Mouse (Mus musculus) limb, embryonic 11.5 days (tissue): ENCODE results near the gene Timm22. TPM values are rescaled to one million over a fixed set of nuclear protein-coding genes. Genes with fewer than 3 reads are reported as not detected.

ENCODE experiments used
- ATAC-seq: fragments of 200-750 bp; cut with Nextera tagmentation; 2 replicates; pipeline ENCODE4 v1.8.0; 2017; ENCODE audit warnings: low read depth; ENCODE audit not compliant: insufficient number of reproducible peaks, low FRiP score, low TSS enrichment
- DNase-seq: peaks from one replicate; pipeline ENCODE4 v3.0.0-alpha.2; 2015; ENCODE audit warnings: low spot score
- H3K27ac ChIP-seq: fragments of 300-500 bp; sonication (generic); replicated peaks from 2 replicates; pipeline ENCODE4 v1.5.1; 2014; ENCODE audit warnings: low read depth, mild to moderate bottlenecking, low read length
- H3K27me3 ChIP-seq: fragments of 300-500 bp; sonication (generic); 2 replicates; pipeline ENCODE4 v1.6.1; 2014; ENCODE audit warnings: mild to moderate bottlenecking, low read length, mixed read lengths; ENCODE audit not compliant: control insufficient read depth, insufficient read depth
- H3K36me3 ChIP-seq: fragments of 300-500 bp; sonication (generic); 2 replicates; pipeline ENCODE4 v1.6.1; 2014; ENCODE audit warnings: mild to moderate bottlenecking, low read length, moderate library complexity, mixed read lengths; ENCODE audit not compliant: control insufficient read depth, insufficient read depth
- H3K4me1 ChIP-seq: fragments of 300-500 bp; sonication (generic); 2 replicates; pipeline ENCODE4 v1.6.1; 2014; ENCODE audit warnings: low read length, mixed read lengths; ENCODE audit not compliant: control insufficient read depth, insufficient read depth
- H3K4me2 ChIP-seq: fragments of 300-500 bp; sonication (generic); 2 replicates; pipeline ENCODE4 v1.6.1; 2014; ENCODE audit warnings: low read depth, mild to moderate bottlenecking, moderate library complexity; ENCODE audit not compliant: severe bottlenecking
- H3K4me3 ChIP-seq: fragments of 300-500 bp; sonication (generic); 2 replicates; pipeline ENCODE4 v1.5.1; 2014; ENCODE audit warnings: low read depth, low read length
- H3K9ac ChIP-seq: fragments of 300-500 bp; sonication (generic); 2 replicates; pipeline ENCODE4 v1.6.1; 2014; ENCODE audit warnings: mild to moderate bottlenecking, low read length
- H3K9me3 ChIP-seq: fragments of 300-500 bp; sonication (generic); 2 replicates; pipeline ENCODE4 v1.6.1; 2016; ENCODE audit warnings: low read length; ENCODE audit not compliant: control insufficient read depth
- WGBS: fragments of 180-500 bp; shearing (Covaris S2); extraction: QIAGEN DNeasy Blood & Tissue Kit; methylation state at CpG from one replicate; pipeline ENCODE4 v1.1.7; 2014; 5-methylcytosine and 5-hydroxymethylcytosine counted together
- polyA plus RNA-seq: library from polyadenylated mRNA; unstranded; fragments of >200 nt; fragmentation: Nextera tagmentation; extraction: Ambion mirVana; gene quantifications from 2 replicates; pipeline ENCODE4 v1.2.1, GENCODE M21; 2014

The Timm22 gene
- polyA plus RNA-seq, 1 experiment from 2014 or later = 152 TPM

DNA sequence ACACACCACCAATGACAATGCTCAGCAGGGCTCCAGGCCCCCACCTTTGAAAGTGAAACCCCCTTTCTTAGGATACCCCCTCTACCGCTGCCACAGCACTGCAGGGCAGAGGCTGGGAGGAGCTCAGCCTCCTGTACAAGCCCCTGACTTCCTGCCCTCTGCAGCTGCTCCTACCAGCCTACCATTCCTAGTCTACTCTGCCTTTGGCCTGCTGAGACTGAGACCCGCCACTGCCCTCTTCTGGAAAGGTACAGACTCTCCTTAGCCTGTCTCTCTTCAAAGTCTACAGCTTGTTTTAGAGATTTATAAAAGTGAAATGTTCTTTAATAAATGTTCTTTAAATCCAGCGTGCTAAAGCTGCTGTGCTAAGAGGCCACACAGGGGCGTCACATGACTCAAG lies 22.3 kb downstream of the Timm22 start:
- peak overlapping the region; percentile 97 for H3K27ac ChIP-seq
- H3K27me3 ChIP-seq = no peaks in the 10 kb centered on the region
- H3K4me1 ChIP-seq = peaks cover 25% of the 10 kb centered on the region
- no peaks in the 10 kb centered on the region; the same call in 1 of the 2 replicates for H3K36me3 ChIP-seq
- ATAC-seq (no peak), DNase-seq (peak; percentile 58)
- H3K9me3 ChIP-seq = no peaks in the 10 kb centered on the region
- no peak overlapping the region for H3K4me3 ChIP-seq
- H3K4me2 ChIP-seq = no peak overlapping the region
- no peak overlapping the region for H3K9ac ChIP-seq
- WGBS = 47% methylated on average over 4 of the region's 4 CpGs

- no peak overlapping the region for H3K4me3 ChIP-seq
- H3K36me3 ChIP-seq = no peaks in the 10 kb centered on the region; the same call in 1 of the 2 replicates
- no peak overlapping the region for H3K4me2 ChIP-seq
- peaks cover 28% of the 10 kb centered on the region for H3K4me1 ChIP-seq
- 0 out of 2 replicates have a peak overlapping the region, but pooled peaks have one; percentile 23 for H3K9ac ChIP-seq
- peak overlapping the region; percentile 97 for H3K27ac ChIP-seq
- ATAC-seq (no peak), DNase-seq (peak; percentile 39)
- no peaks in the 10 kb centered on the region for H3K9me3 ChIP-seq
- 28% methylated on average over 7 of the region's 7 CpGs for WGBS
- no peaks in the 10 kb centered on the region for H3K27me3 ChIP-seq
Measured at GRCm38 (mm10) chr11:76429556-76429955, 22.8 kb downstream of the Timm22 start.

GRCm38 (mm10) chr11:76429966-76430631 lies 23.3 kb downstream of the Timm22 start:
- ATAC-seq = peak; percentile 87
- Histone ChIP-seq H3K36me3 (no peaks in the 10 kb centered on the region), H3K27me3 (no peaks in the 10 kb centered on the region), H3K9me3 (no peaks in the 10 kb centered on the region), H3K4me1 (peaks cover 30% of the 10 kb centered on the region), H3K9ac (peak overlapping the region; percentile 52; the same call in 1 of the 2 replicates), H3K27ac (peak overlapping the region; percentile 97), H3K4me3 (no peak overlapping the region), H3K4me2 (no peak overlapping the region)
- peak; percentile 75 for DNase-seq
- 19% methylated on average over 6 of the region's 6 CpGs for WGBS

DNA sequence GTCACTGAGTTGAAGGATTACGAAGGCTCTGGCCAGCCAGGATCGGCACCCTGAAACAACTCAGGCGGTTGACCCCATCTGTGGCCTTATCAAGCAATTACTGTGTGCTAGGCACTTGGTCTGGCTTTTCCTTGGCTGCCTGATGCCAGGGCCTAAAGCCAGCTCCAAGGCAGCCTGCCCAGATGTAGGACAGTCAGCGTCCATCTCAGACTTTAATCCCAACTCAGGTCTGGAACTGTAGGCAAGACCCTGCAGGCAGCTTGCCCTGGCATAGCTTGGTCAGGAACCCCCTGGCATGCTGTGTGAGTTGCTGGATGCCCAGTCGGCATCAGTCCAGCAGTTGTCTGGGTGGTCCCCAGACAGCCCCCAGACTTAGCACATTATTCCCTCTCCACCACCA lies 29.3 kb downstream of the Timm22 start:
- Histone ChIP-seq H3K4me2 (peak overlapping the region; percentile 66; the same call in 1 of the 2 replicates), H3K36me3 (no peaks in the 10 kb centered on the region), H3K9ac (peak overlapping the region; percentile 22; the same call in 1 of the 2 replicates), H3K27ac (no peak overlapping the region), H3K27me3 (no peaks in the 10 kb centered on the region), H3K4me3 (no peak overlapping the region), H3K4me1 (peaks cover 32% of the 10 kb centered on the region), H3K9me3 (no peaks in the 10 kb centered on the region)
- ATAC-seq (no peak), DNase-seq (no peak)
- WGBS = 79% methylated on average over 5 of the region's 5 CpGs

DNA sequence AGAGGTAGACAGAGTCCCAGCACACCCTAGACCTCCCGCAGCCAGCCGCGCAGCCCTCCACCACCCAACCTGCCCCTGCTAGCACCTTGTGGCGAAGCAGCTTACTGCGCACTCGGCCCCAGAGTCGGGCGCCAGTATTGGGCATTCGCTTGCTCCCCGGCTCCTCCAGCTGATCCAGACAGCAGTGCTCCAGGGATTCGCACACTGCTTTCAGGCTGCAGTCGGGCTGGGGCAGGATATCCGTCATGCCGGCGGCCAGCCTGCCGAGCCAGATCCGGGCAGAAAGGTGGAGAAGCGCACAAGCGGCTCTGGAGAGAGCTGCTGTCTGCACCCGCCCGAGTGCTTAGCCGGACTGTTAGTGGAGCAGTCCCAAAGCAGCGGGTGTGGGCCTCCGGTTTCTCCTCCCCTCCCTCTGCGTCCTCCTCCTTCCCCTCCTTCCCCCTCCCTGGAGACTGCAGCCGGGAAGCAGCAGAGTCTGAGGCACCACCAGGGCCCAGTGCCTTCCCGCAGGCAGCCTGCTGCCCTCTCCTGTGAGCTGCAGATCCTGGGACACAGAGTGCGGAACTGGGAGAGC lies 30.2 kb downstream of the Timm22 start:
- peak overlapping the region; percentile 85 for H3K27ac ChIP-seq
- peak overlapping the region; percentile 66 for H3K4me2 ChIP-seq
- no peaks in the 10 kb centered on the region for H3K36me3 ChIP-seq
- DNase-seq (peak; percentile 80), ATAC-seq (peak; percentile 70)
- peak overlapping the region; percentile 50 for H3K9ac ChIP-seq
- no peaks in the 10 kb centered on the region for H3K27me3 ChIP-seq
- WGBS = 4% methylated on average over 28 of the region's 28 CpGs
- peak overlapping the region; percentile 25 for H3K4me3 ChIP-seq
- no peaks in the 10 kb centered on the region for H3K9me3 ChIP-seq
- H3K4me1 ChIP-seq = peaks cover 30% of the 10 kb centered on the region

DNA sequence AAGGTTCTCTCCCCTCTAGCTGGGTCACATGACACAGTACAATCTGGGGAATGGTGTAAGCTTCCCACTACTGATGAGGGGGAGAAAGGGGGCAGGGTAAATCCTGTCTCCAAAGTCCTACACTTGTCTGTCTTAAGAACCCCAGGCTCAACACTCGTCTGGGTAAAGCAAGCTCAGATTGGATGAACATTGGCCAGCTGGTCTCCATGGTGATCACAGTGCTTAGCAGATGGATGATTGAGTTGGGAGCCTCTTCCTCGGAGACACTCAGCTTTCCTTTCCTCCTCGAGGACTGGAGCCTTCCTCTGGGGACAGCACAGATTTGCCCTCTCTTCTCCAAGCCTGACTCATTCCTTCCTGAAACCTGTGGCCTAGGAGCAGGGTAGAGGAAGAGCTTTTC lies 32.9 kb downstream of the Timm22 start:
- H3K36me3 ChIP-seq = no peaks in the 10 kb centered on the region
- DNase-seq = no peak
- WGBS = 31% methylated on average over 3 of the region's 3 CpGs
- H3K27me3 ChIP-seq = no peaks in the 10 kb centered on the region
- no peak for ATAC-seq
- H3K4me1 ChIP-seq = peaks cover 27% of the 10 kb centered on the region
- H3K27ac ChIP-seq = no peak overlapping the region
- H3K9ac ChIP-seq = no peak overlapping the region
- no peaks in the 10 kb centered on the region for H3K9me3 ChIP-seq
- H3K4me2 ChIP-seq = no peak overlapping the region
- no peak overlapping the region for H3K4me3 ChIP-seq

- Histone ChIP-seq H3K4me3 (no peak overlapping the region), H3K9ac (no peak overlapping the region), H3K36me3 (no peaks in the 10 kb centered on the region), H3K27ac (peak overlapping the region; percentile 74), H3K27me3 (no peaks in the 10 kb centered on the region), H3K4me2 (no peak overlapping the region), H3K9me3 (no peaks in the 10 kb centered on the region), H3K4me1 (peaks cover 55% of the 10 kb centered on the region)
- ATAC-seq = peak; percentile 15; the same call in 1 of the 2 replicates
- DNase-seq = peak; percentile 71
- WGBS = 17% methylated on average over 8 of the region's 8 CpGs
Measured at GRCm38 (mm10) chr11:76445459-76445858, 38.7 kb downstream of the Timm22 start.

DNA sequence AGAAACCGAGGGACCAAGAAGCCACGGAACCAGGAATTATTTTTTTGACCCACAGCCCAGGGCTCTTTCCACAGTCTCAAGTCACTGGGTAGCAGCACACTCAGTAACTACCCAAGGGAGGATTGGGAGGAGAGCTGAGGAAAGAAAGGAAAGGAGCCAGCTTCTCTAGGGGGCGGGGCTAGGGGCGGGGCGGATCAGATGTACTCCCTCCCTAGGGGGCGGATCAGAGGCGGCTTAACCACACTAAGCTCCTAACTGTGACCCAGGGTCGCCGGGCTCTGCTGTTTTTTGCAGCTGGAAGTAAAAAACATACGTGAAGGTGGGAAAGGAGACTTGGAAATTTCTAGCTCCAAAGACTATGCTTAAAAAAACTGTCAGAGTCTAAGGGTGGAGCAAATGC lies 39.5 kb downstream of the Timm22 start:
- Histone ChIP-seq H3K4me2 (peak overlapping the region; percentile 13; the same call in 1 of the 2 replicates), H3K27me3 (no peaks in the 10 kb centered on the region)

More for the DNA sequence above, 39.5 kb downstream of the Timm22 start:
- ATAC-seq (no peak), DNase-seq (peak; percentile 71)
- WGBS = 3% methylated on average over 10 of the region's 10 CpGs
- H3K9ac ChIP-seq = no peak overlapping the region
- no peaks in the 10 kb centered on the region; the same call in 1 of the 2 replicates for H3K36me3 ChIP-seq
- no peak overlapping the region for H3K4me3 ChIP-seq
- no peaks in the 10 kb centered on the region for H3K9me3 ChIP-seq
- H3K27ac ChIP-seq = peak overlapping the region; percentile 74
- H3K4me1 ChIP-seq = peaks cover 56% of the 10 kb centered on the region
